Mouse (Mus musculus) spleen, adult 2 months (tissue): ENCODE data around the gene S100a11. TPM values are rescaled to one million over a fixed set of nuclear protein-coding genes. Genes with fewer than 3 reads are reported as not detected.

ENCODE experiments used
- DNase-seq, 2 experiments: peaks; one replicate each; pipeline versions ENCODE4 v3.0.0 to v3.0.0-alpha.2; 2012 to 2021; ENCODE audit warnings: low spot score in 2 of 2, low read depth in 1 of 2
- H3K27ac ChIP-seq: fragments of 200-500 bp; 2 replicates; pipeline ENCODE4 v1.5.1; 2012; ENCODE audit warnings: low read length, inconsistent platforms; ENCODE audit not compliant: insufficient read depth
- H3K27me3 ChIP-seq: fragments of 200-500 bp; 2 replicates; pipeline ENCODE4 v1.6.1; 2012; ENCODE audit warnings: mild to moderate bottlenecking, moderate library complexity, low read length, inconsistent platforms; ENCODE audit not compliant: control insufficient read depth, insufficient read depth
- H3K36me3 ChIP-seq: fragments of 200-500 bp; 2 replicates; pipeline ENCODE4 v1.6.1; 2012; ENCODE audit warnings: mild to moderate bottlenecking, low read length, inconsistent platforms; ENCODE audit not compliant: control insufficient read depth, insufficient read depth
- H3K4me1 ChIP-seq: fragments of 200-500 bp; 2 replicates; pipeline ENCODE4 v1.6.1; 2011; ENCODE audit warnings: inconsistent platforms; ENCODE audit not compliant: control insufficient read depth, insufficient read depth, insufficient read length
- H3K4me3 ChIP-seq: fragments of 200-500 bp; 2 replicates; pipeline ENCODE4 v1.5.1; 2011; ENCODE audit warnings: mild to moderate bottlenecking, inconsistent platforms; ENCODE audit not compliant: insufficient read depth, insufficient read length; ENCODE audit errors: extremely low read depth
- CTCF ChIP-seq: fragments of 200-500 bp; IDR thresholded peaks from 2 replicates; pipeline ENCODE4 v1.5.1; 2011; ENCODE audit warnings: mild to moderate bottlenecking, inconsistent platforms; ENCODE audit not compliant: insufficient read depth, insufficient read length, insufficient replicate concordance; ENCODE audit errors: extremely low read depth
- POLR2A ChIP-seq: fragments of 200-500 bp; IDR thresholded peaks from 2 replicates; pipeline ENCODE4 v1.6.1; 2011; ENCODE audit warnings: low read depth, low read length, inconsistent platforms
- WGBS: fragments of 180-500 bp; shearing (Covaris S2); methylation state at CpG from one replicate; pipeline ENCODE4 v1.1.7; 2018; 5-methylcytosine and 5-hydroxymethylcytosine counted together
- polyA plus RNA-seq: library from polyadenylated mRNA; depleted of rRNA; stranded (reverse); fragments of >200 nt; gene quantifications from 2 replicates; pipeline ENCODE4 v1.2.3, GENCODE M21; 2012

The S100a11 gene
- polyA plus RNA-seq, 1 experiment: 72.5 TPM

GRCm38 (mm10) chr3:93553765-93554378 lies 33.6 kb downstream of the S100a11 start:
- no peak overlapping the region for H3K4me3 ChIP-seq
- 74% methylated on average over 9 of the region's 9 CpGs for WGBS
- no peaks in the 10 kb centered on the region for H3K27me3 ChIP-seq
- no peak for DNase-seq
- no peak for TF ChIP-seq CTCF
- TF ChIP-seq POLR2A: no peak
- no peaks in the 10 kb centered on the region for H3K36me3 ChIP-seq
- H3K4me1 ChIP-seq: peaks cover 45% of the 10 kb centered on the region
- no peak overlapping the region for H3K27ac ChIP-seq

DNA sequence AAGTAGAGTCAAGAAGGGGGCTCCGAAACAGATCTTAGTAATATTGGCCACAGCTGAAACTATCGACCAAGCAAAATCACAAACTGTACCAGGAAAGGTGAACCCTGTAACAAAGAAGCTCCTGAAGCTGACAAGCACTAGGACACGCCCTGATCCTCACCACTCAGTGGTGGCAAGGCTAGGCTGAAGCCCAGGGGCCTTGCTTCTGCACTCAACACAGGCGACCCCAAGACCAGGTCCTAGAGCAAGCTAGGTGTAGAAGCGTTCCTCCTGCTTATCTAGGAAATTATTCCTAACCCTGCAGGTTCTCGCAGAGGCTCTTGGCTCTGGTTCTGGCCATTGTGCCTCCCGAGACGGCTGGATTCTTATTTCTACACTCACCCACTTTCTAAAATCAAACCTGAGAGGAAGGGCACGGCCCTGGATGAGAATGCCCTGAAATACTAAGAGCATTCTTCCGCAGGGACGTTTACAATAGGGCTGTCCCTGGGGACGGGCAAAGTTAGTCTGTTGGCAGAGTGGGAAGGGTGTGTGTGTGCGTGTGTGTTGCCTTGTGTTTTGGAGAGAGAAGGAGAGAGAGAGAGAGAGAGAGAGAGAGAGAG lies 34.2 kb downstream of the S100a11 start:
- DNase-seq: no peak
- Histone ChIP-seq H3K36me3 (0 out of 2 replicates have a peak, but pooled peaks cover 1% of the 10 kb centered on the region), H3K27me3 (no peaks in the 10 kb centered on the region), H3K4me1 (peaks cover 43% of the 10 kb centered on the region), H3K27ac (peak overlapping the region; percentile 42), H3K4me3 (peak overlapping the region; percentile 43)
- TF ChIP-seq CTCF: no peak
- TF ChIP-seq POLR2A: no peak
- 23% methylated on average over 12 of the region's 13 CpGs for WGBS

DNA sequence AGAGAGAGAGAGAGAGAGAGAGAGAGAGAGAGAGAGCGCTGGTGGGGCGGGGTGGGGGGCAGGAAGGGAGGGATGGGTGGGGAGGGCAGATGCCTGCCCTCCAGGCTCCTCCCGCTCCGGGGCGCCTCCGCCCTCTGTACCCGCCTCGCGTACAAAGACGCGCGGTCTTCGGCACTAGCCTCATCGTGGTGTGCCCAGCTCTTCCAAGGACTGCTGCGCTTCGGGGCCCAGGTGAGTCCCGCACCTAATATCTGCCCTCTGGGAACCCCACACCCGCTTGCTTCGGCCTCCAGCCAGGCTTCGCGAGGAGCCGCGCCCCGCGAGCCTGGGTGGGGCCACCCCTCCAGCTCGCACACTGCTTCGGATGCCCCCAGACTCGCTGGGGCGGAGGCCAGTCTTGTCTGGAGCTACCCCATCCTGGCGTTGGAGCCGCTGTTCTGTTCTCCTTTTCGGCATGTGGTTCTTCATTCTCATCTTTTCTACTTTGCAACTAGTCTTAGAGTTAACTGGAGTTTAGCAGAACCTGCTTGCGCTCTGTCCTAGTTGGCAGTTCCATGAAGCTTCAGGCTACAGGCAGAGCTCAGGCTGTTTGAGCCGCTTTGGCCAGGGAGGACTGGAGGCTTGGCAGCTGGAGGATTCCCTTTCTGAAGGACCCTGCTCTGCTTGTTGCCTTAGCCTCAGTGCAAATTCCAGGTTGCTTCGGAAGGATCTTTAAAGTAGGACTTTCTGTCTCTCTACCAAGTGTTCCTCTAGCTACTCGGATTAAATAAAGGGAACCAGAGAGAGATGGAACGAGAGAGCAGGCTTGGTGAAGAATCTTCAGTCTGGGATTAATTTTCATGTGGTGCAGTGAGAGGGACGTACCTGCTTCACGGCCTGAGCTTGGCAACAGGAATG lies 34.9 kb downstream of the S100a11 start, which contains the start of gene S100a10:
Gene S100a10 (plus strand): TSS at position 100 of the 897 bp plus-strand sequence.
- WGBS: under 1% methylated on average over 34 of the region's 39 CpGs

GRCm38 (mm10) chr3:93555878-93556254 lies 35.6 kb downstream of the S100a11 start:
- peak overlapping the region; percentile 89 for H3K4me3 ChIP-seq
- peaks cover 36% of the 10 kb centered on the region for H3K4me1 ChIP-seq
- peak overlapping the region; percentile 94 for H3K27ac ChIP-seq
- H3K36me3 ChIP-seq: 0 out of 2 replicates have a peak, but pooled peaks cover 1% of the 10 kb centered on the region
- DNase-seq: no peak
- H3K27me3 ChIP-seq: no peaks in the 10 kb centered on the region
- WGBS: 0% methylated on average over 2 of the region's 2 CpGs
- no peak for TF ChIP-seq POLR2A
- no peak for TF ChIP-seq CTCF

More for the DNA sequence above, 34.9 kb downstream of the S100a11 start, which contains the start of gene S100a10:
- Histone ChIP-seq H3K4me1 (peaks cover 38% of the 10 kb centered on the region), H3K27me3 (no peaks in the 10 kb centered on the region), H3K36me3 (0 out of 2 replicates have a peak, but pooled peaks cover 1% of the 10 kb centered on the region), H3K4me3 (peak within 1 kb of the TSS; percentile 89), H3K27ac (peak within 1 kb of the TSS; percentile 94)
- peak; percentile 82 for TF ChIP-seq POLR2A
- TF ChIP-seq CTCF: no peak
- peak in 1 of 2 experiments; percentile 81 for DNase-seq

DNA sequence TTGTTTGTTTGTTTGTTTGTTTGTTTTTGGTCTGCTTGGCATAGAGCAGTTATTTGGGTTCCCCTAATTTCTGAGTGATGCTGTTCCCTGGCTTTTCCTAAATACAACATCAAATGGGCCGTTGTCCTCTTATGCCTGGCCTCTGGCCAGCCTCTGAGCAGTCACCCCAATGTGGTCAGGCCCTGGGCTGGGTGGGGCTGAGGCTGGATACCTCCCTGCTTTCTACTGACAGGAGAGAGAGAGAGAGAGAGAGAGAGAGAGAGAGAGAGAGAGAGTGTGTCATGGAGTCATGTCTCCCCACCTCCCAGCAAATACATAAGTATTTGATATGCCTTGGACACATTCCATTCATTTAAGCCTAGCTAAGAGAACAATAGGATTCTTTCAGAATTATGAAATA lies 36.3 kb downstream of the S100a11 start:
- DNase-seq: no peak
- peaks cover 36% of the 10 kb centered on the region for H3K4me1 ChIP-seq
- H3K36me3 ChIP-seq: peaks cover 7% of the 10 kb centered on the region
- TF ChIP-seq CTCF (no peak), POLR2A (no peak)
- no peaks in the 10 kb centered on the region for H3K27me3 ChIP-seq
- H3K27ac ChIP-seq: no peak overlapping the region
- WGBS: 23% methylated on average over 1 of the region's 1 CpGs
- peak overlapping the region; percentile 32; the same call in 1 of the 2 replicates for H3K4me3 ChIP-seq

- H3K27ac ChIP-seq: no peak overlapping the region
- no peak overlapping the region for H3K4me3 ChIP-seq
- DNase-seq: no peak
- H3K27me3 ChIP-seq: no peaks in the 10 kb centered on the region
- H3K4me1 ChIP-seq: peaks cover 35% of the 10 kb centered on the region
- 54% methylated on average over 4 of the region's 4 CpGs for whole genome bisulfite sequencing
- peaks cover 12% of the 10 kb centered on the region for H3K36me3 ChIP-seq
- TF ChIP-seq CTCF (no peak), POLR2A (no peak)
Observed at GRCm38 (mm10) chr3:93557471-93557870, 37.2 kb downstream of the S100a11 start.
